Mouse (Mus musculus): Measurements from ENCODE around the gene Creld1.

GRCm38 (mm10) chr6:113465602-113466001 lies 17.5 kb upstream of the Creld1 start:
- TF ChIP-seq TAL1 (IDR thresholded peaks at IDR 0.05; ENCODE audit: low read length) (no peak), E2F4 (IDR thresholded peaks at IDR 0.05; ENCODE audit: borderline replicate concordance, low read depth, low read length) (no peak), MXI1 (IDR thresholded peaks at IDR 0.05; ENCODE audit: low read depth, low read length) (no peak), POLR2AphosphoS5 (IDR thresholded peaks at IDR 0.05; ENCODE audit: borderline replicate concordance, low read depth, low read length) (no peak), CTCF (IDR thresholded peaks at IDR 0.05 in 2 of 3, conservative IDR thresholded peaks at IDR 0.05 in 1 of 3; ENCODE audit: control insufficient read depth in 1 of 3, insufficient read depth in 1 of 3, low read depth in 2 of 3, low read length in 3 of 3, poor library complexity in 1 of 3, severe bottlenecking in 1 of 3) (0 out of 6 replicates have a peak, but pooled peaks of 1 of the 3 experiments have one; percentile 0)
